Mouse (Mus musculus) heart, adult 2 months (tissue): Measurements from ENCODE around the gene Zswim3.

Experiments used
- CTCF ChIP-seq: fragments of 200-600 bp; IDR thresholded peaks from 2 replicates; pipeline ENCODE4 v1.8.1; 2022; ENCODE audit warnings: antibody characterized with exemption, mild to moderate bottlenecking, moderate library complexity
- EP300 ChIP-seq: fragments of 200-500 bp; IDR thresholded peaks from 2 replicates; pipeline ENCODE4 v1.6.1; 2011; ENCODE audit warnings: low read depth, low read length, control low read depth; ENCODE audit not compliant: insufficient read depth
- POLR2A ChIP-seq: fragments of 200-500 bp; IDR thresholded peaks from 2 replicates; pipeline ENCODE4 v1.6.1; 2011; ENCODE audit warnings: mild to moderate bottlenecking, low read depth, low read length, control low read depth; ENCODE audit not compliant: insufficient read depth

DNA sequence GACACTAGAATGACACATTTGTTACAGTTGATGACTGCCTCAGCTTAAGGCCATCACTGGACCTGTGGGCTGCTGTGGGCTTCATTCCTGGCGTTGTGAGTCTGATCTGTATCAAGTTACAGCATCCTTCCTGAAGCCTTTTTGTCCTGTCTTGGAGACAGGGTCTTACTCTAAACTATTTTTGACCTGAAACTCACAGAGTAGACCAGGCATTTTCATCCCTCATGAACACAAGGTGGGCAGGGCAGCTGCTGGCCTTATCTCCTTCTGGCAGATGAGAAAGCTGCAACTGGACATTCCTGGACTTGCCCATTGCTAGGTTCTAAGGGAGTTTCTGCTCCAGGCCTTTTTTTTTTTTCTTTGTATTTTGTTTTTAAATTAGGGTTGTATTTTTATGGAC lies 46.2 kb upstream of the Zswim3 start:
- no peak for TF ChIP-seq POLR2A
- TF ChIP-seq CTCF, result no peak
- TF ChIP-seq EP300, result no peak
